Mouse (Mus musculus) CH12.LX (cell line): ENCODE data around the gene Arpc5.

Source experiments
- CHD2 ChIP-seq: IDR thresholded peaks from 2 replicates; pipeline ENCODE4 v1.6.1; 2011; ENCODE audit warnings: low read length, improper control_type of control experiment
- CTCF ChIP-seq, 2 experiments: IDR thresholded peaks in 1 of 2; conservative IDR thresholded peaks in 1 of 2; 2 replicates each; pipeline ENCODE4 v1.5.1; 2011 to 2012; ENCODE audit warnings: low read depth in 2 of 2, low read length in 2 of 2, improper control_type of control experiment in 1 of 2, inconsistent platforms in 1 of 2, mild to moderate bottlenecking in 1 of 2, moderate library complexity in 1 of 2
- E2F4 ChIP-seq: IDR thresholded peaks from 2 replicates; pipeline ENCODE4 v1.6.1; 2011; ENCODE audit warnings: low read depth, low read length, improper control_type of control experiment; ENCODE audit not compliant: insufficient replicate concordance
- EP300 ChIP-seq: IDR thresholded peaks from 2 replicates; pipeline ENCODE4 v1.6.1; 2011; ENCODE audit warnings: low read length, improper control_type of control experiment
- JUN ChIP-seq: IDR thresholded peaks from 2 replicates; pipeline ENCODE4 v1.6.1; 2011; ENCODE audit warnings: low read depth, mild to moderate bottlenecking, low read length, improper control_type of control experiment, moderate library complexity; ENCODE audit not compliant: insufficient read depth
- MAX ChIP-seq: IDR thresholded peaks from 2 replicates; pipeline ENCODE4 v1.6.1; 2011; ENCODE audit warnings: low read length, improper control_type of control experiment
- POLR2A ChIP-seq: IDR thresholded peaks from 2 replicates; pipeline ENCODE4 v1.6.1; 2011; ENCODE audit warnings: low read depth, mild to moderate bottlenecking, improper control_type of control experiment, low read length
- TCF12 ChIP-seq: IDR thresholded peaks from 2 replicates; pipeline ENCODE4 v1.6.1; 2014; ENCODE audit warnings: low read depth, mild to moderate bottlenecking, inconsistent platforms, low read length, improper control_type of control experiment
- ZC3H11A ChIP-seq: IDR thresholded peaks from 2 replicates; pipeline ENCODE4 v1.6.1; 2012; ENCODE audit warnings: low read depth, mild to moderate bottlenecking, inconsistent platforms, low read length, improper control_type of control experiment
- ZNF384 ChIP-seq: IDR thresholded peaks from 2 replicates; pipeline ENCODE4 v1.6.1; 2012; ENCODE audit warnings: low read depth, low read length, improper control_type of control experiment, inconsistent platforms

DNA sequence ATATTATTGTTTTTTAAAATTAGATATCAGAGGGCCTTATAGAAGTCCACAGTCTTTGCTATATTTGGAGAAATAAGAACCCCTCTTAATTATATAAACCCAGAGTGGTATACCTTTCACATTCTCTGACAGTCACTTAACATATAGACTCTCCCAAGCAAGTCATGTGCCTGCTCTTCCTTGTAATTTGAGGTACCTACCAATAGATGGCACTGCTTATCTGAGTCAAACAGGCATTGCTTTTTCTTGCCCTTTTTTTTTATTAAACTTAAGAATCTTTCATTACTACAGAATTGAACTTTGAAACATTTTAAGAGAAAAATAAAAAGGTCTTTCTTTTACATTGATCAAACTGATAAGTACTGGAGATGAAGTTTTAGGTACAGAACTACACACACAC is 42.1 kb upstream of the Arpc5 start:
- no peak for TF ChIP-seq EP300
- no peak for TF ChIP-seq POLR2A
- no peak for TF ChIP-seq CHD2
- peak; percentile 30 to 73; a peak in 2 of 4 replicates for TF ChIP-seq CTCF (conservative IDR thresholded peaks at IDR 0.05 in 1 of 2, IDR thresholded peaks at IDR 0.05 in 1 of 2; ENCODE audit: low read depth in 2 of 2, low read length in 2 of 2)
- peak; percentile 85 for TF ChIP-seq ZNF384
- TF ChIP-seq E2F4: no peak
- TF ChIP-seq ZC3H11A: no peak
- no peak for TF ChIP-seq MAX
- no peak for TF ChIP-seq TCF12
- no peak for TF ChIP-seq JUN
